8 mouse cellular contexts compared by ENCODE assay signal in the genomic region with DNA sequence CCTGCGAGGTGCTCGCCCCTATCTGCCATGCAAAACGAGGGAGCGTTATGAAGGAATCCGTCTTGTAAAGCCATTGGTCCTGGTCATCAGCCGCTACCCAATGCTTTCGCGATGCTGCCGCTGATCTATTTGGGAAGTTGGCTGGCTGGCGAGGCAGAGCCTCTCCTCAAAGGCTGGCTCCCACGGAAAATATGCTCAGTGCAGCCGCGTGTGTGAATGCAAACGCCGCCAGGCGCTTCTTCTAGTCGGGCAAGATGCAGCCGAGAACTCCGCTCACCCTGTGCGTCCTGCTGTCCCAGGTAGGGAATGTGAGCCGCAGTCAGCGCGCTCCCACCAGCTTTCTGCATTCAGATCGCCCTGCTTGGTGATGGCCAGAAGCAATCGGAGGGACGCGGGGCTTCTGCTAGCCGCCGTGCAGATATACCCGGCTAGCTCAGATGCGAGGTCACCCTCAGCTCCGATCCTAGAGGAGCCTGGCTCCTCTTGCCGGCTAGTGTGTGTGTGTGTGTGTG. TPM values are rescaled to one million over a fixed set of nuclear protein-coding genes. Genes with fewer than 3 reads are reported as not detected.
DNase-seq lines count a peak whose midpoint lies in the region; ATAC-seq and TF ChIP-seq lines count a peak whose summit lies in the region.

Gene Cdh13 (plus strand): TSS at position 134 of the 512 bp plus-strand sequence.

- peak within 1 kb of the TSS; percentile 90 for H3K4me2 ChIP-seq in intestine, embryonic 16.5 days (ENCODE audit: low read depth, low read length)
- H3K4me2 ChIP-seq in liver, embryonic 11.5 days = peak within 1 kb of the TSS; percentile 47

- under 1% methylated on average over 33 of the region's 33 CpGs for WGBS in intestine, embryonic 16.5 days
- 1% methylated on average over 33 of the region's 33 CpGs for WGBS in liver, embryonic 11.5 days

- no peaks in the 10 kb centered on the region for H3K36me3 ChIP-seq in testis, adult 2 months (ENCODE audit: control insufficient read depth, insufficient read depth, low read length)
- H3K36me3 ChIP-seq in intestine, embryonic 16.5 days (ENCODE audit: control insufficient read depth, insufficient read depth, low read length) = no peaks in the 10 kb centered on the region
- H3K36me3 ChIP-seq in liver, embryonic 11.5 days (ENCODE audit: control insufficient read depth, insufficient read depth, low read length) = no peaks in the 10 kb centered on the region

- H3K4me1 ChIP-seq in testis, adult 2 months (ENCODE audit: control insufficient read depth, insufficient read depth, low read length) = peaks cover 4% of the 10 kb centered on the region
- H3K4me1 ChIP-seq in intestine, embryonic 16.5 days (ENCODE audit: control insufficient read depth, insufficient read depth, low read length) = peaks cover 8% of the 10 kb centered on the region
- no peaks in the 10 kb centered on the region for H3K4me1 ChIP-seq in liver, embryonic 11.5 days (replicated peaks; ENCODE audit: control insufficient read depth, insufficient read depth, low read length)

- peak within 1 kb of the TSS; percentile 5; the same call in 1 of the 2 replicates for H3K4me3 ChIP-seq in testis, adult 2 months (ENCODE audit: control insufficient read depth, low read depth, low read length)
- peak within 1 kb of the TSS; percentile 53 for H3K4me3 ChIP-seq in intestine, embryonic 16.5 days (ENCODE audit: low read length)
- peak within 1 kb of the TSS; percentile 38 for H3K4me3 ChIP-seq in liver, embryonic 11.5 days (ENCODE audit: low read depth, low read length)

- peak; percentile 42; the same call in 1 of the 2 replicates for ATAC-seq in intestine, embryonic 16.5 days
- ATAC-seq in liver, embryonic 11.5 days (replicated peaks; ENCODE audit: low FRiP score) = no peak
- ATAC-seq in inflammation-experienced regulatory T-cells, adult 6 months = no peak

- TF ChIP-seq CTCF in testis, adult 2 months (IDR thresholded peaks at IDR 0.05; ENCODE audit: control insufficient read depth, insufficient read depth, insufficient replicate concordance, low read depth, low read length) = no peak

- peak within 1 kb of the TSS; percentile 68 for H3K9ac ChIP-seq in intestine, embryonic 16.5 days (ENCODE audit: low read depth, low read length)
- H3K9ac ChIP-seq in liver, embryonic 11.5 days (ENCODE audit: low read depth, low read length) = 0 out of 2 replicates have a peak within 1 kb of the TSS, but pooled peaks have one; percentile 17

- peaks cover 5% of the 10 kb centered on the region for H3K27me3 ChIP-seq in testis, adult 2 months (ENCODE audit: control insufficient read depth, insufficient read depth, low read length)
- H3K27me3 ChIP-seq in intestine, embryonic 16.5 days (replicated peaks; ENCODE audit: control insufficient read depth, insufficient read depth, low read length) = no peaks in the 10 kb centered on the region
- peaks cover 41% of the 10 kb centered on the region for H3K27me3 ChIP-seq in liver, embryonic 11.5 days (replicated peaks; ENCODE audit: control insufficient read depth, insufficient read depth, low read length)

- H3K9me3 ChIP-seq in intestine, embryonic 16.5 days (ENCODE audit: control insufficient read depth, low read length) = no peaks in the 10 kb centered on the region
- H3K9me3 ChIP-seq in liver, embryonic 11.5 days (ENCODE audit: control insufficient read depth, low read length) = no peaks in the 10 kb centered on the region

- TF ChIP-seq POLR2A in testis, adult 2 months (IDR thresholded peaks at IDR 0.05; ENCODE audit: control insufficient read depth, low read depth, low read length) = no peak

- no peak within 1 kb of the TSS for H3K27ac ChIP-seq in testis, adult 2 months (ENCODE audit: control insufficient read depth, insufficient read depth, low read depth, low read length)
- no peak within 1 kb of the TSS for H3K27ac ChIP-seq in intestine, embryonic 16.5 days (ENCODE audit: low read length)
- H3K27ac ChIP-seq in liver, embryonic 11.5 days (ENCODE audit: low read depth, low read length) = no peak within 1 kb of the TSS

- DNase-seq in testis, postnatal 14 days (ENCODE audit: low spot score) = no peak
- peak; percentile 68 for DNase-seq in embryo, embryonic 9.5 days (ENCODE audit: extremely low spot score)
- peak; percentile 26 to 44 for DNase-seq in gastrocnemius, postnatal 4 days (ENCODE audit: low spot score in 2 of 2)
- peak; percentile 42 for DNase-seq in liver, embryonic 11.5 days (ENCODE audit: low spot score)
- DNase-seq in right cerebral cortex, adult 2 months (ENCODE audit: low spot score in 2 of 2) = peak; percentile 82 to 85

RNA-seq across cellular contexts. Expression of gene Cdh13, which starts in this region (rescaled TPM):
- 4.5 and 5.1 TPM in 2 replicates for polyA plus RNA-seq in testis, adult 2 months (2012; rRNA removed)
- 100 to 1,000 TPM; 136 to 141 TPM for total RNA-seq in gastrocnemius, postnatal 4 days (2021)
- polyA plus RNA-seq in intestine, embryonic 16.5 days (2015; fragmentation: Nextera tagmentation; extraction: Ambion mirVana) = 6.5 and 7.5 TPM in 2 replicates
- 2.5 and 2.9 TPM in 2 replicates for polyA plus RNA-seq in liver, embryonic 11.5 days (2014; fragmentation: Nextera tagmentation; extraction: Ambion mirVana)
- under 1 TPM in 2 of 3 experiments, not detected in 1; 0.15 to 0.35 TPM for polyA plus RNA-seq in inflammation-experienced regulatory T-cells, adult 6 months (2017; shearing (Covaris generic))
